Mouse (Mus musculus): ENCODE results near the gene Sox5. TPM values are rescaled to one million over a fixed set of nuclear protein-coding genes. Genes with fewer than 3 reads are reported as not detected.
A peak's percentile ranks its signal among the peaks of the same experiment; 100 is the strongest.

Sox5 gene
- polyA plus RNA-seq, 1 experiment from 2014 or later: 198 TPM

DNA sequence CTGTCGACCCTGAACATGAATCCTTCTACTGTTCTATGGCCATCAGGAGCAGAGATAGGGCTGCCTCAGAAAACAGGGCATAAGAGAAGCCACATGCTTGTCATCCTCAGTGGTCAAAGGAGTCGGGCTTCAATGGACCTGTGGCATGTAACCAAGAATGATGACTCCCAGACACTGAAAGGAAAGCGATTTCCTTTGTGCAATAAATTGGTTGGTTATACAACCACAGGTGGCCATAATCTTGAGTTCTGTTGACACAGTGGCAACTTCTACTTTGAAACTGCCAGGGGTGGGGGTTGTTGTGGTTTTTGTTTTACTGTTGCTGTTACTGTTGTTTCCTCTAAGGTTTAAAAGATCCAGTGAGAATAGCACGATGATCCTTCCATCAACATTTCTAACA is 512.1 kb downstream of the Sox5 start:
- Histone ChIP-seq H3K27ac (no peak overlapping the region), H3K9me3 (replicated peaks) (no peaks in the 10 kb centered on the region), H3K4me1 (peaks cover 11% of the 10 kb centered on the region), H3K36me3 (ENCODE audit: poor library complexity, severe bottlenecking) (no peaks in the 10 kb centered on the region), H3K27me3 (no peaks in the 10 kb centered on the region), H3K4me2 (no peak overlapping the region), H3K4me3 (no peak overlapping the region), H3K9ac (no peak overlapping the region)
- ATAC-seq: no peak
- 84% methylated on average over 4 of the region's 4 CpGs for WGBS

DNA sequence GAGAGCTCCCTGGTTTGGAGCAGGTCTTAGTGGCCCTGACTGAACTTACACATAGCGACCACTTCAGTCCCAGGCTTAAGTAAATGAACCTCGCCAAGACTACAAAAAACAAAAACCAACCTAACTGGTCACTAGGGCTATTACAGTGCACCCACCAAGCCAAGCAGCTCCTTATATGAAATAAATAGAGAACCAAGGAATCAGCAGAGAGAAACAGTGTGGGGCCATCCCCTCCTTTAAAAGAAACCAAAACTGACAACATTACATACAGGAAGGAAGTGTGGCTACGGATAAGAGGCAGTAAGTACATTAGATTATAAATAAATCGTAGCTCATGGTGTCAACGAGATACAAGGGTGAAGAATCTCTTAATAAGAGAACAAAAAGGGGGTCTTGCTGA is 516.0 kb downstream of the Sox5 start:
- Histone ChIP-seq H3K36me3 (ENCODE audit: poor library complexity, severe bottlenecking) (no peaks in the 10 kb centered on the region), H3K4me2 (no peak overlapping the region), H3K9ac (no peak overlapping the region), H3K4me1 (peaks cover 10% of the 10 kb centered on the region), H3K27me3 (no peaks in the 10 kb centered on the region), H3K9me3 (replicated peaks) (no peaks in the 10 kb centered on the region), H3K4me3 (no peak overlapping the region), H3K27ac (no peak overlapping the region)
- ATAC-seq: no peak
- 90% methylated on average over 5 of the region's 5 CpGs for WGBS

DNA sequence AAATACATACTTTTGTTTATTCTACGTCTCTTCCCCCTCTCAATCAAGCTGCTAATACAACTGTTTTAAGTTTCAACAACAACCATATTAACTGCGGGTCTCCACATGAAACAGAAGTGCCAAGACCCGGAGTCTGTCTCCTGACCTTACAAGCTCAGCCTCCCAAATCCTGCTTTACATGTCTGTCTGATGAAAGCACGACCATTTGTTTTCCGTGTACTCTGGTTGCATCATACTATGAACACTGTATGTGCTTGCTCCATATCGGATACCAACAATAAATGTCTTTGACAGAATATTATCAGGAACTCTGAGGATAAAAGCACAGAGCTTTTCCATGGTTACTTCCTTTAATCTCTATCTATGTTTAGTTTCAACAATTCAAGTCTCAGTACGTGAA is 516.8 kb downstream of the Sox5 start:
- 73% methylated on average over 7 of the region's 7 CpGs for WGBS
- H3K9me3 ChIP-seq (replicated peaks): no peaks in the 10 kb centered on the region

DNA sequence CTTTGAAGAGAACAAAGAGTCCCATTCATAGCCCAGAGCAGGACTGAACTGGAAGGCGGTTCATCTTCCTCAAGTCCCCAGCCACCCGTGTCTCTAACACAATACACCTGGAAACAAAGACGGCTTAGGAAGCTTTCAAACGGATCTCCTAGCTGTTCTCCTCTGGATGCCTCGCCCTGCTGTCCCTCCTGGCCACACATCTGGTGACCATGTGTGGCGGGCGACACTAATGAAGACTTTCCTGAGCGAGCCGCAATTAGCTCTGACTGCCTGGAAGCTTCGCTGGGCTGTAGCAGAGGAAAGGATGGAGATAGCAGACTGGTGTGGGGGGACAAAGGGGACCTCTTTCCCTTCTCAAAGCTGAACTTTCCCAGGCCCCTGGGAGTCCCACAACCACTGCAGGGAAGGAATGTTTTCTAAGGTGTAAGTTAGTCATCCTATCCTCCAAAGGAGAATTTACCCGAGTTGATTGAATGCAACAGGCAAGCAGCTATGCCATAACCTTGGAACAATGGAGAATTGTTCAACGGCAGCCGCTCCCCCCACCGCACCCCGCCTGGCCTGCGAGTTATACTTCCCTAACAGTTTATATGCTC is 517.4 kb downstream of the Sox5 start:
- Histone ChIP-seq H3K4me3 (no peak overlapping the region), H3K36me3 (ENCODE audit: poor library complexity, severe bottlenecking) (no peaks in the 10 kb centered on the region), H3K9ac (no peak overlapping the region), H3K9me3 (replicated peaks) (no peaks in the 10 kb centered on the region), H3K4me1 (peaks cover 10% of the 10 kb centered on the region), H3K4me2 (peak overlapping the region; percentile 5; the same call in 1 of the 2 replicates), H3K27ac (no peak overlapping the region; the same call in 1 of the 2 replicates), H3K27me3 (no peaks in the 10 kb centered on the region)
- peak; percentile 16; the same call in 1 of the 2 replicates for ATAC-seq
- WGBS: 17% methylated on average over 16 of the region's 16 CpGs

More for the DNA sequence above, 516.8 kb downstream of the Sox5 start:
- Histone ChIP-seq H3K36me3 (ENCODE audit: poor library complexity, severe bottlenecking) (no peaks in the 10 kb centered on the region), H3K4me2 (no peak overlapping the region), H3K4me3 (no peak overlapping the region), H3K9ac (no peak overlapping the region), H3K27me3 (no peaks in the 10 kb centered on the region), H3K27ac (no peak overlapping the region), H3K4me1 (peaks cover 10% of the 10 kb centered on the region)
- no peak for ATAC-seq

DNA sequence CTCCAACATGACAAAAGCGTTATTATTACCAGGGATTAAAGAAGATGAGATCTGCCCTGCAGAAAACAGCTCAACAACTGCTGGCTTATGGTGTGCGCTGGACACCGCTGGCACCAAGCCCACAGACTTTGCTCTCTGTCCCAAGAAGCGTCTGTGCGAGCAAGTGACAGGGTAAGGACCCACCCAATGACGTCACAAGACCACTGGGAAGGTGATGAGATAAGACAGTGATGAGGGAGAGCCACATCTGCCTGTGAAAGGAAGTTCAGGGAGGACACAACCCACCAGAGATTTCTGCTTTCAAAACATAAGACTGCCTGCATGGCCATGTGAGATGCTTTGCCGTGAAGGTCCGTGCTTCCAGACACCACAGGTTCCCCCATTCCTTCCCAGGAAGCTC is 525.3 kb downstream of the Sox5 start:
- 72% methylated on average over 8 of the region's 8 CpGs for WGBS
- Histone ChIP-seq H3K9ac (no peak overlapping the region), H3K36me3 (ENCODE audit: poor library complexity, severe bottlenecking) (no peaks in the 10 kb centered on the region), H3K27ac (no peak overlapping the region), H3K4me1 (peaks cover 37% of the 10 kb centered on the region), H3K4me3 (no peak overlapping the region), H3K27me3 (no peaks in the 10 kb centered on the region), H3K4me2 (no peak overlapping the region), H3K9me3 (replicated peaks) (no peaks in the 10 kb centered on the region)
- no peak for ATAC-seq

DNA sequence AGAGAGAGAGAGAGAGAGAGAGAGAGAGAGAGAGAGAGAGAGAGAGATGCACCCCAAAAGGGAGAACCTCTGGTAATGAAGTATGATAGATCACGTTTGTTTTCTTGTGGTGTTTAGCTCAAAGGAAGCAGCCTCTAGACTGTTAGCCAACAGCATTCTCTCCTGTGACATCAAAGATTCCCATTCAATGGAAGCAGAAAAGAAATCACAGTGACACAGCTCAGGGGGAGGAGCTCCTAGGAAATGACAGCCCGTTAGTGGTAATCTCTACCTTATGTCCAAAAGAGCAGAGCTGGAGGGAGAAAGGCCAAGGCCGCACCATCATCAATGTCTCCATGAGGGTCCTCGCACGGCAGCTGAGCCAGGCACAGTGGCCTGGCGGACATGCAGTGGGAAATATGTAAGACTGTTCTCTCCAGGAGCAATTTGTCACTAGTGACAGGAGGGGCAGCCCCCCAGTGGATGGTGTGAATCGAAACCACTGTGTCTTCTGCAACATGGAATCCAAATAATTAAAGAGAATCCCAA is 529.5 kb downstream of the Sox5 start:
- WGBS: 10% methylated on average over 7 of the region's 7 CpGs
- H3K9ac ChIP-seq: no peak overlapping the region

DNA sequence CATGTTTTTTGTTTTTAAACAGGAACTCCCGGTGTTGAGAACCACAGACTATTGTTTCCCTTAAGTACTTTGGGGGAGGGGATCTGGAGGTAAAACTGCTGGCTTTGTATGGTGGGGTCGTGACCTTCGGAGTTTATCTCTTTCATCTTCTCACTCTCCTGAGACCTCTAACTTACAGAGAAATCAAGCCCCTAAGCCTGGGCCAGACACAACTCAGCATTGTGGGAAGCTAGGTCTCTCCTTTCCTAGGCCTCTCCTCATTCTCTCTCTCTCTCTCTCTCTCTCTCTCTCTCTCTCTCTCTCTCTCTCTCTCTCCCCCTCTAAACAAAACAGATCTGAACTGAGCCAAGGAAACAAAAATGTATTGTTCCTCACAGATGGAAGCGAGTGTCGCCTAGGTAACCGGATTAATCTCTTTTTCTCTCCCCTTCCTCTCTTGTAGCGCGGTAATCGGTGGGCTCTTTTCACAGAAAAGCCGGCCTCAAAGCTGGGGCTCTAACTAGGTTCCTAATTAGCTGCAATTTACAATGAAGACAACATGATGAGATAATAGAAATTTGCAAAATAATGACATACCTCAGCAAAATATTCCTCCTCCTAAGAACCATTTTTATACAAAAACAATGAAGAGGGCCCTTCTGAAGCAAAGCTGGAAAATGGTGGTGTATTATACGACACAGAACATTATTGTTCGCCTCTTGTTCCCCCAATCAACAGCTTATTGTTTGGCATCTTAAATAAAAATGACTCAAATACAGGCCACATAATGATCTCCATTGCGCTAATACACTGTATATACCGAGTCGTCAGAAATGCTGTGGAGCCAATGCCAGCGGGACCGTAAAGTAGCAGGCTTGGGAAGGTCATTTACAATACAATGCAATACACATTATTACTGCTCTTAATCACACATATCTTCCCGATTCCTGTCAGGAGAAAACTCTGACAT is 530.3 kb downstream of the Sox5 start:
- H3K27me3 ChIP-seq: no peaks in the 10 kb centered on the region
- H3K4me1 ChIP-seq: peaks cover 47% of the 10 kb centered on the region
- no peaks in the 10 kb centered on the region for H3K36me3 ChIP-seq (ENCODE audit: poor library complexity, severe bottlenecking)
- no peak overlapping the region for H3K9ac ChIP-seq
- no peaks in the 10 kb centered on the region for H3K9me3 ChIP-seq (replicated peaks)
- H3K4me2 ChIP-seq: peak overlapping the region; percentile 29; the same call in 1 of the 2 replicates
- ATAC-seq: peak; percentile 91
- H3K4me3 ChIP-seq: no peak overlapping the region
- 3% methylated on average over 18 of the region's 18 CpGs for WGBS
- H3K27ac ChIP-seq: peak overlapping the region; percentile 80

More for the DNA sequence above, 529.5 kb downstream of the Sox5 start:
- H3K4me1 ChIP-seq: peaks cover 48% of the 10 kb centered on the region
- H3K9me3 ChIP-seq (replicated peaks): no peaks in the 10 kb centered on the region
- peak overlapping the region; percentile 80 for H3K27ac ChIP-seq
- H3K36me3 ChIP-seq (ENCODE audit: poor library complexity, severe bottlenecking): no peaks in the 10 kb centered on the region
- no peak overlapping the region for H3K4me3 ChIP-seq
- ATAC-seq: peak; percentile 42; the same call in 1 of the 2 replicates
- peak overlapping the region; percentile 29 for H3K4me2 ChIP-seq
- H3K27me3 ChIP-seq: no peaks in the 10 kb centered on the region

DNA sequence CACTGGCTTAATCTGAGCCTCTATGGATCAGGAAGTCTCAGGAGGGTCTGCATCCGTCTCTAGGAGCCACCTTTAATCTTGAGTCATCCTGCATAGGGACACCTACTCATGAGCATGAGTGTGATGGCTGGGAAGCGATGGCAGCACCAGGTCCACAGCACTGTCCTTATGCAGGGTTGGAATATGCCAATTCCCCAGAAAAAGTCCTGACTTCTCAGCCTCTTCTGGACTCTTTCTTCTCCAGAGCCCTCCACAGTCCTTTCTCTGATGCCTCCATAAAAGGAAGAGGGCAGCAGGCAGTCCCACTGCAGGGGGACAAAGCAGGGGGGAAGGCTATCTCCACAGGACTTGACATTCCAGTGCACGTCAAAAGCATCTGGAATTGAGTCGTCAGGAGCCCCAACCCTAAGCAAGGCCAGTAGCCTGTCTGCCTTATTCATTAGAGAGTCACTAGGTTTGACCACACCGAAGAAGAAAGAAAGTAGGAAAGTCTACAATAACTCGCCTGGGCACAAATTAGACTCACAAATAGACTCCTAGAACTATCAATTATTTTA is 531.1 kb downstream of the Sox5 start:
- Histone ChIP-seq H3K27ac (peak overlapping the region; percentile 80), H3K4me2 (no peak overlapping the region), H3K4me3 (no peak overlapping the region), H3K27me3 (no peaks in the 10 kb centered on the region), H3K9me3 (replicated peaks) (no peaks in the 10 kb centered on the region), H3K9ac (no peak overlapping the region), H3K36me3 (ENCODE audit: poor library complexity, severe bottlenecking) (no peaks in the 10 kb centered on the region), H3K4me1 (peaks cover 39% of the 10 kb centered on the region)
- 22% methylated on average over 6 of the region's 6 CpGs for WGBS
- no peak for ATAC-seq

DNA sequence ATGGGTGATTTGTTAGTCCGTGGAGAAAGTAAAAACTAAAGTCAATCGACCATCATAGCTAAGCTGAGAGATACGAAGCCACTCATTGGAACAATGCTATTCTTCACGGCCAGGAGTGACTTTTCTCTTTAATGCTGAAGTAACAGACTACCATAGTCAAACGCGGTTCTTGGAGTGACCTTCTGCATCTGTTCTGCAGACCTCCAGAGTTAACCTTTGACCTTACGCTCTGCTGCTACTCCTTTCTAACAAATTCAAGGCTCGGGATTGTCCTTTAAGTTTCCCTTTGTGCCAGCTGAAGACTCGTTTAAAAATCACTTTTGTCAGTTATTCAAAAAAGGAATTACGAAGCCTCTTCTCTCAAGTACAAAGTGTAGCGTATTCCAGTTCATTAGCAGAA is 545.2 kb downstream of the Sox5 start:
- Histone ChIP-seq H3K27me3 (no peaks in the 10 kb centered on the region), H3K4me2 (no peak overlapping the region), H3K36me3 (ENCODE audit: poor library complexity, severe bottlenecking) (no peaks in the 10 kb centered on the region), H3K4me1 (no peaks in the 10 kb centered on the region), H3K27ac (no peak overlapping the region), H3K9me3 (replicated peaks) (peaks cover 2% of the 10 kb centered on the region; the same call in 1 of the 2 replicates), H3K9ac (no peak overlapping the region), H3K4me3 (no peak overlapping the region)
- 65% methylated on average over 11 of the region's 11 CpGs for WGBS
- ATAC-seq: no peak

DNA sequence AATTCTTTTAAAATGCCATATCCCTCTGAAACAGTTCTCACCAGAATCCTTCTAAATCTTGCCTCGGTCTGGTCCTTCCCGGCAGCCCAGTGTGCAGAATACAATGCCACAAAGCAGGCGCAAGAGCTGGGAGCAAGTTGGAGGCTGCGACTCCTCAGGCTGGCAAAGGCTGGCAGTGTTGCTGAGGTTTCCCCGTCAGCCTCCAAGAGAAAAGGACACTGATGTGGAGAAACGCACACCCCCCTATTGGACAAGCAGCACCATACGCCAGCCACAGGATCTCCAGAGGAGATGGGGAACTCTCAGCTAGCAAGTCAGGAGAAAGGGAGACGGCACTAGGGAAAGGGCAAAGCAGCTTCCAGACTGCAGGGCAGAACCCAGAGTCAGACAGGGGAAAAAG is 577.8 kb downstream of the Sox5 start:
- peak overlapping the region; percentile 72 for H3K4me2 ChIP-seq
- H3K27ac ChIP-seq: peak overlapping the region; percentile 73
- peak; percentile 60 for ATAC-seq
- H3K4me3 ChIP-seq: peak overlapping the region; percentile 38
- no peaks in the 10 kb centered on the region for H3K9me3 ChIP-seq (replicated peaks)
- no peaks in the 10 kb centered on the region for H3K36me3 ChIP-seq (ENCODE audit: poor library complexity, severe bottlenecking)
- 2% methylated on average over 8 of the region's 8 CpGs for WGBS
- peaks cover 61% of the 10 kb centered on the region for H3K4me1 ChIP-seq
- peak overlapping the region; percentile 63 for H3K9ac ChIP-seq
- H3K27me3 ChIP-seq: no peaks in the 10 kb centered on the region

DNA sequence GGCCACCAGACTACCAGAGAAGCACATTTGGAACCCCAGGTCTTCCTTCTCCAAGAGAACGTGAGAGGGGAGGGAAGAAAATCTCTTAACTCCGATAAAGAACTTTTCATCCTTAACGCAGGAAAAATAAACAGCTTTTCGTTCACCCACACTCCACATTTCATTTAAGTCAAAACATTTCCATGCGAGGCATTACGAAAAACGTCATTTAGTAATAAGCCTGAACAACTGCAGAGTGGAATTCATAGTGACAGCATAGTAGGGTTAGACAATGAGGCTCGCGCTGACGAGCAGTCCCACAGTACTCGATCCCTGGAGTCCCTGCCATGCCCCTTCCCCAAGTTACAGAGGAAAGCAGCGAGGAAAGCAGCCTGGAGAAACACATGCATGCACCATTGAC is 578.8 kb downstream of the Sox5 start:
- 17% methylated on average over 12 of the region's 12 CpGs for WGBS
- H3K27me3 ChIP-seq: no peaks in the 10 kb centered on the region
- peak overlapping the region; percentile 38 for H3K4me3 ChIP-seq
- H3K9ac ChIP-seq: peak overlapping the region; percentile 63
- peak overlapping the region; percentile 72 for H3K4me2 ChIP-seq
- no peaks in the 10 kb centered on the region for H3K9me3 ChIP-seq (replicated peaks)
- no peak overlapping the region for H3K27ac ChIP-seq
- peaks cover 62% of the 10 kb centered on the region for H3K4me1 ChIP-seq
- no peak for ATAC-seq
- no peaks in the 10 kb centered on the region for H3K36me3 ChIP-seq (ENCODE audit: poor library complexity, severe bottlenecking)

Data from forebrain, embryonic 13.5 days (tissue).